Mouse (Mus musculus): ENCODE data around the gene Cdh23. TPM values are rescaled to one million over a fixed set of nuclear protein-coding genes. Genes with fewer than 3 reads are reported as not detected.

Gene Cdh23
- total RNA-seq, 1 experiment, result 2.3 TPM

DNA sequence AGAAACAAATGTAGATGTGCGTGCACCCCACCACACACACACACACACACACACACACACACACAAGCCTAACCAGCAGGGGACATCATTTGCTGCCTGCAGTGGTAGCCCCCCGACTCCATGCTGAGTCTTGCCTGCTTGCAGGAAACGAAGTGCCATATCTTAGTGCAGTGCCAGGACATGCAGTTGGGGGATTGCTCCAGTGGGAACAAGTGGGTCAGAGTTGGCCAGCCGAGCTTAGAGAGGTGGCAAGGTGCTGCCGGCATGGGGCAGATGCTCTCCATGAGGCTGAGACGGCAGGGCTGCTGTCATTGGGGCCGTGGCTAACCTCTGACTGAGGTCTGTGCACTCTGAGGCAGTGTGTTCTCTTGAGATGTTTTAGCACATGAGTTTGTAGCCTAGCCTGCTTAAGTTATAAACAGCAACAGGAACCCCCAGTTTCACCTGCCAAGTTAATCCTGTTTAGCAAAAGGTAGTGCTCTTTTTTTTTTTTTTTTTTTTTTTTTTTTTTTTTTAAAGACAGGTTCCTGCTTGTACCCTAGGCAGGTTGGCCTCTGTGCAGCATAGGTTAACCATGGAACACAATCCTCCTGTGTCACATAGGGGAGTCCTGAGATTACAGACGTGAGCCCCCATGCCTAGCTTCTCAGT lies 416.9 kb downstream of the Cdh23 start:
- Histone ChIP-seq H3K9me3 (ENCODE audit: control insufficient read depth, insufficient read depth, low read depth, low read length) (no peaks in the 10 kb centered on the region), H3K9ac (ENCODE audit: insufficient read depth, low read depth, low read length, poor library complexity, severe bottlenecking) (no peak overlapping the region), H3K27ac (ENCODE audit: insufficient read depth, low read depth, low read length, poor library complexity, severe bottlenecking) (no peak overlapping the region), H3K4me1 (ENCODE audit: control insufficient read depth in 2 of 2, insufficient read depth in 2 of 2, low read length in 2 of 2, poor library complexity in 1 of 2) (peaks cover 9 to 22% of the 10 kb centered on the region in 2 experiments; a peak in 3 of 4 replicates), H3K36me3 (ENCODE audit: control insufficient read depth, insufficient read depth, low read length, poor library complexity, severe bottlenecking) (peaks cover 4% of the 10 kb centered on the region; the same call in 1 of the 2 replicates), H3K4me3 (ENCODE audit: insufficient read depth in 1 of 2, low read depth in 1 of 2, low read length in 2 of 2, poor library complexity in 1 of 2, severe bottlenecking in 1 of 2) (no peak overlapping the region)
- TF ChIP-seq MAFK (IDR thresholded peaks at IDR 0.05; ENCODE audit: insufficient read depth, low read depth, low read length) (no peak), ZNF384 (IDR thresholded peaks at IDR 0.05; ENCODE audit: low read depth, low read length) (peak; percentile 69; the same call in 1 of the 2 replicates)
- no peak for DNase-seq (ENCODE audit: low read depth, low spot score)
- in situ Hi-C loops (cut with MboI; ENCODE audit: low sequenced_read_pairs in 2 of 2, unreplicated experiment in 2 of 2), result no loop called here

DNA sequence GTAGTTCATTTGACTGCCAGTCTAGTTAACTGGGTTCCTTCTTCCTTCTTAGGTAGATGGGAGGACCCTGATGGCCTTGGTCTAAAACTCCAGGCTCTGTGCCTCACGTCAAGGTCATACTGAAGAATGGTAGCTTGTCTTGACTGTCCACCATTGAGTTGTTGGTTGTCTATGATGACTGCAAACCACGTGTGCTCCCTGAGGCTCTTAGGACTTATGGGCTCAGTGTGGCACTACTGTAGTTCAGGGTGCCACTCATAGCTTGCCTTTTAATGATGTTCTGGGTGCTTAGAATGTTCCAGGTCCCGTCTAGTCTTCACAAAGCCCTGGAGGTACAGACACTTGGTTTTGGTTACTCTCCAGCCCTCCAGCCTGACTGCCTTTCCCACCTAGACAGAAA lies 417.5 kb downstream of the Cdh23 start:
- H3K27ac ChIP-seq (ENCODE audit: insufficient read depth, low read depth, low read length, poor library complexity, severe bottlenecking), result no peak overlapping the region
- no peaks in the 10 kb centered on the region for H3K9me3 ChIP-seq (ENCODE audit: control insufficient read depth, insufficient read depth, low read depth, low read length)
- H3K4me1 ChIP-seq (ENCODE audit: control insufficient read depth in 2 of 2, insufficient read depth in 2 of 2, low read length in 2 of 2, poor library complexity in 1 of 2), result peaks cover 9 to 22% of the 10 kb centered on the region in 2 experiments; a peak in 3 of 4 replicates
- TF ChIP-seq ZNF384 (IDR thresholded peaks at IDR 0.05; ENCODE audit: low read depth, low read length) (no peak), HCFC1 (IDR thresholded peaks at IDR 0.05; ENCODE audit: borderline replicate concordance, insufficient read depth, low read length) (no peak), MAFK (IDR thresholded peaks at IDR 0.05; ENCODE audit: insufficient read depth, low read depth, low read length) (no peak), ZC3H11A (IDR thresholded peaks at IDR 0.05; ENCODE audit: borderline replicate concordance, low read depth, low read length) (no peak), CHD2 (IDR thresholded peaks at IDR 0.05; ENCODE audit: low read depth, low read length) (no peak)
- no peak overlapping the region; the same call in 1 of the 2 replicates for H3K9ac ChIP-seq (ENCODE audit: insufficient read depth, low read depth, low read length, poor library complexity, severe bottlenecking)
- DNase-seq (ENCODE audit: low read depth, low spot score), result no peak
- H3K36me3 ChIP-seq (ENCODE audit: control insufficient read depth, insufficient read depth, low read length, poor library complexity, severe bottlenecking), result peaks cover 4% of the 10 kb centered on the region; the same call in 1 of the 2 replicates
- no peak overlapping the region for H3K4me3 ChIP-seq (ENCODE audit: insufficient read depth in 1 of 2, low read depth in 1 of 2, low read length in 2 of 2, poor library complexity in 1 of 2, severe bottlenecking in 1 of 2)
- in situ Hi-C loops (cut with MboI; ENCODE audit: low sequenced_read_pairs in 2 of 2, unreplicated experiment in 2 of 2), result no loop called here

DNA sequence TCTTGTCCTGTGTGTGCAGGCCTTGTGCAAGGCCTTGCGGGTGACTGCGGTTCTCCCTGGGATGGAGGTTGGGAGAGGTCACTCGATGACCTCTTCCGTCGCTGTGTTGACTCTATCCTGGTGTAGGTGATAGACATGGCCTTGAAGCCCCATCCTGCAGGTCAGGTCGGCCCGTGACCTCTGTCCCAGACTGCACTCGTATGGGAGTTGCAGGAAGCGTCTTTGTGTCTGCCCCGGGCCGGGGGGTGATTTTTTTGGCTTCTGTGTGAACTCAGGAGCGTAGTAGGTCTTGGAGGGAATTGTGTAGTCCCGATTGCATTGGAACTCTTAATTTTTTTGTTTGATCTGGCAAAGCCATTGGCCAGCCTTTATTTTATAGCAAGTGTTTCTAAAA lies 418.3 kb downstream of the Cdh23 start:
- Histone ChIP-seq H3K4me1 (ENCODE audit: control insufficient read depth in 2 of 2, insufficient read depth in 2 of 2, low read length in 2 of 2, poor library complexity in 1 of 2) (peaks cover 9 to 22% of the 10 kb centered on the region in 2 experiments; a peak in 3 of 4 replicates), H3K9ac (ENCODE audit: insufficient read depth, low read depth, low read length, poor library complexity, severe bottlenecking) (peak overlapping the region; percentile 75), H3K9me3 (ENCODE audit: control insufficient read depth, insufficient read depth, low read depth, low read length) (no peaks in the 10 kb centered on the region), H3K27ac (ENCODE audit: insufficient read depth, low read depth, low read length, poor library complexity, severe bottlenecking) (0 out of 2 replicates have a peak overlapping the region, but pooled peaks have one; percentile 5), H3K4me3 (ENCODE audit: insufficient read depth in 1 of 2, low read depth in 1 of 2, low read length in 2 of 2, poor library complexity in 1 of 2, severe bottlenecking in 1 of 2) (peak overlapping the region; percentile 71 to 72), H3K36me3 (ENCODE audit: control insufficient read depth, insufficient read depth, low read length, poor library complexity, severe bottlenecking) (peaks cover 4% of the 10 kb centered on the region; the same call in 1 of the 2 replicates)
- no peak for DNase-seq (ENCODE audit: low read depth, low spot score)
- TF ChIP-seq ZNF384 (IDR thresholded peaks at IDR 0.05; ENCODE audit: low read depth, low read length) (no peak), ZC3H11A (IDR thresholded peaks at IDR 0.05; ENCODE audit: borderline replicate concordance, low read depth, low read length) (no peak), MAFK (IDR thresholded peaks at IDR 0.05; ENCODE audit: insufficient read depth, low read depth, low read length) (no peak), HCFC1 (IDR thresholded peaks at IDR 0.05; ENCODE audit: borderline replicate concordance, insufficient read depth, low read length) (no peak), CHD2 (IDR thresholded peaks at IDR 0.05; ENCODE audit: low read depth, low read length) (no peak)
- in situ Hi-C loops (cut with MboI; ENCODE audit: low sequenced_read_pairs in 2 of 2, unreplicated experiment in 2 of 2), result no loop called here

DNA sequence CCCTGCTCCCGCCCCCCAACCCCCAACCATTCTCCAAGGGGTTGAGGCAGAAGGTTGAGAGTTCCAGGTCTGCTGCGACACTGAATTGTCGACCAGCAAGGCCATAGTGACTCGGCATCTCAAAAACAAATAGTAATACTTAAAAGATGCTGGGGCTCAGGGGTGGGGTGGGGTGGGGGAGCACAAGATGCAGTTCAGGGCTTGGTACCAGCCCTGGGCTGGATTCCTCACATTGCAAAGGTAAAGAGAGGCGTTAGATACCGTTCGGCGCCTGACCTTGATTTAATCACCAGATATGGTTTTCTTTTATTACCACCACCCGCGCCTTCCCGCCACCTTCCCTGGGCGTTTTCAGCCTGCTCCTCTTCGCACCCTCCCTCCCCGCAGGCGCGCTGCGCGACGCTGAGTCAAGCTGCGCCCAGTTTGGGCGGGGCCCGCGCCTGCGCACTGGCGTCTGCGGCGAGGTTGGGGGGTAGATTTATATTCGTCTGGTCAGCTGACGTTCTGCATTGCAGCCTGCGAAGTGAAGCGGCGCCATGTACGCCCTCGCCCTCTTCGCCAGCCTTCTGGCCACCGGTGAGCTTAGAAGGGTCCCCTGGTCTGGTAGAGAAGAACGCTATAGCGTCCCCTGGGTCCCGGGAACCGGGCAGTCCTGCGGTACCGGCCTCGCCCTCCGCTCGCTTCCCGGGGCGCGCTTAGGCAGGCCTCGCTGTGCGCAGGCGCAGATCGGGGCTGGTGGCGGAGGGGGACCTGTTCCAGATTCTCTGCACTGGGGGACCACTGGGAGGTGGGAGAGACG lies 418.9 kb downstream of the Cdh23 start, which contains the start of gene Psap:
Gene Psap (plus strand): TSS at position 421 of the 799 bp plus-strand sequence.
- Histone ChIP-seq H3K36me3 (ENCODE audit: control insufficient read depth, insufficient read depth, low read length, poor library complexity, severe bottlenecking) (peaks cover 4% of the 10 kb centered on the region; the same call in 1 of the 2 replicates), H3K27ac (ENCODE audit: insufficient read depth, low read depth, low read length, poor library complexity, severe bottlenecking) (peak within 1 kb of the TSS; percentile 5; the same call in 1 of the 2 replicates), H3K4me1 (ENCODE audit: control insufficient read depth in 2 of 2, insufficient read depth in 2 of 2, low read length in 2 of 2, poor library complexity in 1 of 2) (peaks cover 8 to 19% of the 10 kb centered on the region in 2 experiments; a peak in 3 of 4 replicates), H3K9me3 (ENCODE audit: control insufficient read depth, insufficient read depth, low read depth, low read length) (no peaks in the 10 kb centered on the region), H3K9ac (ENCODE audit: insufficient read depth, low read depth, low read length, poor library complexity, severe bottlenecking) (peak within 1 kb of the TSS; percentile 75), H3K4me3 (ENCODE audit: insufficient read depth in 1 of 2, low read depth in 1 of 2, low read length in 2 of 2, poor library complexity in 1 of 2, severe bottlenecking in 1 of 2) (peak within 1 kb of the TSS; percentile 71 to 72)
- peak; percentile 82 for DNase-seq (ENCODE audit: low read depth, low spot score)
- TF ChIP-seq ZNF384 (IDR thresholded peaks at IDR 0.05; ENCODE audit: low read depth, low read length) (no peak), MAFK (IDR thresholded peaks at IDR 0.05; ENCODE audit: insufficient read depth, low read depth, low read length) (peak; percentile 61; the same call in 1 of the 2 replicates)
- in situ Hi-C loops (cut with MboI; ENCODE audit: low sequenced_read_pairs in 2 of 2, unreplicated experiment in 2 of 2), result no loop called here
